Mouse (Mus musculus): ENCODE measurements at regions not wholly inside any gene's neighbourhood (a gene's known extent, or its start where the extent isn't known, plus 50 kb on each side); places are given as distances from the start of the nearest gene placed in this dataset.

DNA sequence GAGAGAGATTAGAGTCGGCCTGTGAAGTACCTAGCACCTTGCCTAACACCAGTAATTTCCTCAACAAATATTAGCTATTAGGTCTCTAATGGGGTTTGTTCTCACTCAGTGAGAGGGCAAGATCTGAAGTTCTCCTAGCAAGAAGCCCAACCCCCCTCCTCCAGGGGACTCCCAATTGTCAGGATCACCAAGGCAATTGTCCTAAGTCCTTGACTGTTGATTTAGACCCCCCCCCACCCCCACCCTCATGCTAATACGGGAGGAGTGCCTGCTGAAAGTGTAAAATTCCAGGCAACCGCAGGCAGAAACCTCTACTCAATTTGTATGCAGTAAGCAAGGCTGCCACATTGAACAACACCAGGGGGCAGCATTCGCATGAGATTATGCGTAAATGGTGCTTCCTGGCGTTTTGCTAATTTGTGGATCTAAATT, 94.6 kb upstream of the Foxd3 start:
- no peak for TF ChIP-seq CTCF (IDR thresholded peaks at IDR 0.05; ENCODE audit: borderline replicate concordance, insufficient read depth, low read length)
- no peak for TF ChIP-seq POLR2A (IDR thresholded peaks at IDR 0.05; ENCODE audit: low read depth, low read length)

Measured in embryonic fibroblast, embryonic 13.5 days (primary cell).